Mouse (Mus musculus) 3134 (cell line): Measurements from ENCODE around the gene Tbc1d22a.

Source experiments
- DNase-seq: peaks from one replicate; pipeline ENCODE4 v3.0.0-alpha.2; 2011; ENCODE audit warnings: low spot score; ENCODE audit not compliant: insufficient read length; ENCODE audit errors: extremely low read depth

Tbc1d22a gene

DNA sequence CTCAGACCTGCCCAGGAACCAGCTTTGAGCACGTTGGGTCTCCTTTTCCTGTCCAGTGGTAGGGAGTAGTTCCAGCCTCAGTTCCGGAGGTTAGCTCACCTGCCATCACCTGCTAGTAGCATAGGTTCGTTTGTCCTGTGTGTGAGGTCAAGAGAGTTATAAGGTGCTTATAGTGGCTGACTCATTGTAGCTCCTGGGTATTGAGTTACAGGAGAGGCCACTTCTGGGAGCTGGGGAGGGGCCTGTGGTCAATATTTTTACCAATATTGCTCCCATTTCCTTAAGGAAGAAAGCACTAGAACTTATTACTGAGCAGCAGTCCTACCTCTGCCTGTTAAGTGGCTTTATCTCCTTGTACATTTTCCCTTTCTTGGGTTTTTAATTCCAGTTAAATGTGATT, 161.0 kb downstream of the Tbc1d22a start:
- DNase-seq, result no peak

DNA sequence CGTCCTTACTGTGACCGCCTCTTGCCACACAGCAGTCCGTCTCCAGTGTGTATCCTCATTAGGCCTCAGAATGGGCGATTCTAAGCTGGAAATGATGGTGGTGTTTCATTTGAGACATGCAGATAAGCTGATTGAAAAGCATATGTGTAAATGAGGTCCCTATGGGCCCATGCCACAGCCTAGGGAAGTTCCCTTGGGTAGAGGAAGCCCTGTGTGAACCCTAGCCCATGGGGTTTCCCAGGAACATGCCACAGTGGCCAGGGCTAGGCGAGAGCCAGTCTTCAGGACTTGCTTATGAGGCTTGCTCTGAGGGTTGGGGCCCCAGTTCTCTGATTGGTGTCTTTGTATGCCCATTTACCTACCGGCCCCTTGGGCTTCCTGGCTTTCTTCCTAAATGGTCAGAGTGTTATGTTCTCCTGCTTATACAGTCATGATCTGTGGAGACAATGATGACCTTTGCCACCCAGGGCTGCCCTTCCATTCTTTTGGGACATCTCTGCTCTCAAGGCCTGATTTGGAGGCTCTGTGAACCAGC, 161.7 kb downstream of the Tbc1d22a start:
- no peak for DNase-seq

DNA sequence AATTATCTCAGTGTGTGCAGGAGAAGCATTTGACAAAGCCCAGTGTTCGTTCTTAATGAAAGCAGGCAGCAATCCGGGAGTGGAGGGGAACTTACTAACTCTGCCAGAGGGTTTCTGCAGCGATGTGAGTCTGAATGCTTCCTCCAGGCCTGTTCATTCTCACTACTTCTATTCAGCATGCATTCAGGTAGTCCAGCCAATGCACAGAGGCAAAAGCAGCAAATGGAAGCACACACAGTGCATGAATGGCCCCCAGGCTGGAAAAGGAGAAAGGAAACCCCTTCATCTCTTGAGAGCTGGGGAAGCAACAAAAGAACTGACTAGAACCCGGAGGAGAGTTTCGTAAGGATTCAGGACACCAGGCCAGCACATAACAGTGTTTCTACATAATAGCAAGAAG, 169.0 kb downstream of the Tbc1d22a start:
- DNase-seq, result no peak

DNA sequence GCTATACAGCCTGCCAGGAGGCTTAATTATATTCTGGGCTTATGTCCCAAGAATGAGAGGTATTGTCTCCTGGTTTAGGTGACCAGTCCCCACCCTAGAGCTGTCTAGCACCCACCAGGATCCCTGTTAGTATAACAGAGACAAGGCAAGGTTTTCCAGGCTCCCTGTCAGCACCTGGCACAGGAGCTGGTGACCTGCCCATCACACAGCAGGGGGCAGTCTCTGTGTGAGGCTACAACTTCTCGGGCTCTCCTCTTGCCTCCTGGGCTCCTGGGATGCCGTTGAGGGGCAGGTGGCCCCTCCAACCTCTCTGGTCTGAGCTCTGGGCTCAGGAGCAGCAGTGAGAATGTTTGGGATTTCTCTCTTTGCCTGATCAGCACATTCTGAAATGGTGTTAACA, 171.2 kb downstream of the Tbc1d22a start:
- no peak for DNase-seq

DNA sequence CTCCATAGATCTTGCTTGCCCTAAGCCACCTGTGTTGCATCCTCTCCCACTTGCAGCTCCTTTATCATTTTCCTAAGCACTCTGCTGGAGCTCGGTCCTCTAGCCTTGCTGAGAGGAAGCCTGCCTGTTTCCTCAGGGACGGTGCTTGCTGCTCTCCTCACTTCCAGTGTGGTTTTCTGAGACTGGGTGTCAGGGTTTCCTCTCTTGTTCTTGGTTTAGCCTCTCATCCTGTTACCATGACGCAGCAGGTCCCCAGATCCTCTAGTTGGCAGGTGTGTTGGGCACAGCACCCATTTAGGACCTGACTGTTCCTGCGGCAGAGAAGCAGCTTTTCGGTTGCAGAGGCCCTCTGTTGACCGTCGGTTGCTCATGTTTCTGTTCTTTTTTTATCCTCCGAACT, 172.1 kb downstream of the Tbc1d22a start:
- no peak for DNase-seq

DNA sequence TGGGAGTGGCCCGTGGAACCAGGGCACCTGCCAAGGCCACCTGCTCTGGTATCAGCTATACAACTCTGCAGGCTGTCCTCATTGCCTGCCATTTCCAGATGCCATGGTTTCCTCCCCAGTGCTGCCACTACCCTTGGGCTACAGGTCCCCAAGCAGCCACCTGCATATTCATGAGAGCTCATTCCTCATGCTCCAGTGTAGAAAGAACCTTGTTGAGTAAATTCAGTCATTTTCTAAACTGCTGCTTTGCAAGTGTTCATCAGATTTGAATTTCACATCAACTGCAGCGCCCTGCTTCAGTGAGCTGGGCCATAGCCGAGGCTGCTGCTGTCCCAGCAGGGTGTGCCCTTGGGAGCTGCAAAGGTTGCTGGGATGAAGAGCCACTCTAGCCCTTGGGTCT, 174.3 kb downstream of the Tbc1d22a start:
- DNase-seq, result no peak

DNA sequence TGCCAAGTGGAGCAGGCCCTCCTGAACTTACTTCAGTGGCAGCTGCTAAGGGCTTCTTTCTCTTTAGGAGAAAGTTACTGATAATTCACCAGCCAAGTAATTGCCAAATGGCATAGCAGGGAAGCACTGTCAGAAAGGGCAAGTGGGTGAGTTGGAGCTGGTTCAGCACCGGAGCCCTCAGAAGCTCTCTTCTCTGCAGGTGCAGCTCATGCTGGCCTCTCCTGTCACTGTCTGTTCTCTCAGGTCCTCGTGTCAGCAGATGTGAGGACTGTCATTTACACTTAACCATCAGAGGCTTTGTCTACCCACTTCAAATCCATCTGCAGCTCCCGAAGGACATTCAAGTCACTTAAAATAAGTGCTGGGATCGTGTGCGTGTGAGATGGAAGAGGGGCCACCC, 190.6 kb downstream of the Tbc1d22a start:
- no peak for DNase-seq

DNA sequence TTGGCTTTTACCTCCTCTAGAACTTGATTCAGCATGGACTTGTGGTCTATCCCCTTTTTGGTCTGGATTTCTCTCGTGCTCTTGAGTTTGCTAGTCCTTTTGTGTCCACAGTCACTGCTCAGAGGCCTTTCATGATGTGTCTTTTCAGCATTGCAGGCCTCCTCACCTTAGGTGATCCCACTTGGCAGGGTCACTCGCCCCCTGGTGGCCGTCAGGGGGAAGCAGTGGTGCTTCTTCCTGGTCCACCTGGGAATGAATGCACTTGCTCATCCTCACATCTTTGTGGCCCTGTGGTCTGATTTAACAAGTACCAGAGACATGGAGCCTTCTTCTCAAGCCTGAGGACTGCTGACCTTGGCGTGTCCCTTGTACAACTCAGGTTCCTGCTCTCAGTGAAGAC, 191.3 kb downstream of the Tbc1d22a start:
- DNase-seq, result peak; percentile 19

DNA sequence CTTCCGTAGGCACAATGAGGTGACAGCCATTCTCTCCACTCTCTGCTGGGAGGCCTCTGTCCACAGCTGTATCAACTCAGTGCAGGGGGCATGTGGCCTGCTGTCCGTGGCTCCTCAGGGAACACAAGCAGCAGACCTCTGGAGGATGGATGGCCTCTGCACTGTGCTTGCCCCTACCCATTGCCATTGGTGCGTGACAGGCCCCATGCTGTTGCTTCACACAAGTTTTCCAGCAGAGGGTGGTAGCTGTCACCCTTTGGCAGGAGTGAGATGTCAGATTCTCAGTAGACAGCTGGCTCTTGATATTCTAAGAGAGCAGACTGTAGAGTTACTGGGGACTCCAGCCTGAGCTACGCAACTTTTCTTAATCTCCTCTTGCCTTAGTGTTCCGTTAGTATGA, 195.1 kb downstream of the Tbc1d22a start:
- DNase-seq, result no peak

DNA sequence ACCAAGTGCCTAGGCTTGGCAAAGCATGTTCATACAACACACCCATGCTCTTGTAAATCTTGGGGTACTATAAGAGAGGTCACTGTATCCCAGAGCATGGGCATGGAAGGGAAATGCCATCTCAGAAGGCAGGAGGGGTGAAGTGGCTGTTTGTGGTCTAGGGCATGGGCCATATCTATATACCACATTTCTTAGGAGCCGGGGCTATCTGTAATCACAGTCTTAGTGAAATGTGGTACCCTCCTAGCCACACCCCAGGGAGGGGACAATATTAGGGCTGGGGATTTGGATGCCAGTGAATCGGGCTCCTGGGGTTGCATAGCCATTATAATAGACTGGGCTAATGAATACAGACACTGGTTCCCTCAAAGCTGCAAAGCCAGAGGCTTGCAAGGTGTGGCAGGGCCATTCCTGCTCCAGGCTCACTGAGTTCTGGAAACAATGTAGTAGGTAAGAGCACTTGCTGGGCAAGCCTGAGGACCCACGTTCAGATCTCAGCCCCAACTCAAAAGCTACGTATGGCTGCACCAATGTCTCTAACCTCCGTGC, 197.3 kb downstream of the Tbc1d22a start:
- DNase-seq, result no peak

DNA sequence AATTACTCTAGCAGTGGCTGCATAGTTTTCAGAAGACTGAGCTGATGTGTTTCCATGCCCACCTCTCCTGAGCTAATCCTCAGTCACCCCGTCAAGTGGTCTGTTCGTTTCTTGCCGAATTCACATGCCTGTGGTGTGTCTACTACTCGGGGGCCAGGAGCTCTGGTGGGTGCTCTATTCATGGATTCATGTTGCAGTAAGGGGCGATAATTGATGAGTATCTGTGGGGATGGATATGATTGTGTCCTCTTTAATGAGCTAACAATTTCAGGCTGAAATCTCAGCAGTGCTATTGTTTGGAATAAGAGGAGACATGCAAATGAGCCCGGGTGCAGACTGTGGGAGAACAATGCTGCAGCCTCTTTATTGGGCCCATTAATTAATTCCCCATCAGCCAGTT, 201.7 kb downstream of the Tbc1d22a start:
- DNase-seq, result no peak

DNA sequence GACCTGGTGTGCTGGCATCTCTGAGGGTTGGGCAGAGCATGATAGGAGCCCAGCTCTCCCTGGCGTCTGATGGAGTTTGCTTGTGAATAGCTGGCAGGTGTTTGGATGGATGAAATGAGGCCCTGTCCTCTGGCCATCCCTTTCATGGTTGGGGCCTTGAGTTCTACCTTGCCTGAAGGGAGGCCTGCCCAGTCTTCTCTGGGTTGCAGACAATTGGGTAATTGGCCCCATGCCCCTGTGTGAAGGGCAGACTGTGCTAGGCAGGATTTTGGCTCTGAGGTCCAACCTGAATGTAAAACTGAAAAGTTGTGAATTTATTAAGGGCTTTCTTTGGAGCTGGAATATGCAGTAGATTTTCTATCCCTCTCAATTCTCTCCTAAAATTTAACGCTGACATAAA, 204.2 kb downstream of the Tbc1d22a start:
- no peak for DNase-seq

DNA sequence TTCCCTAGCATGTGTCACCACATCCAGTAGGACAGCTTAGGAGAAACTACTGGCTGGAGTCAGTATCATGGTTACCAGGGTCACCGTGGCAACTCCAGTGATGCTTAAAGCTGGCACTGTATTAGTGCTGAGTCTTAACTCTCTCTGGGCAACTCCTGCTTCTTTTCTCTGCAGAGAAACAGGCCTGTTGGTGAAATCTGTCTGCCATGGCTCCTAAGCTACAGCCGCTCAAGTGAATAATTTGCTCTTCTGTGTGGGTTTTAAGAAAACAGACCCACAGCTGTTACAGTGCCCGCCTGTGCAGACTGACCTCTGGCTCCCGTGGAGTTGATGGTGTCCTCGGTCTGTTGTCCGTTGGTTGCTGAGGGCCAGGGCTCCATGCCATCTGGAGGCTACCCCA, 205.4 kb downstream of the Tbc1d22a start:
- no peak for DNase-seq

DNA sequence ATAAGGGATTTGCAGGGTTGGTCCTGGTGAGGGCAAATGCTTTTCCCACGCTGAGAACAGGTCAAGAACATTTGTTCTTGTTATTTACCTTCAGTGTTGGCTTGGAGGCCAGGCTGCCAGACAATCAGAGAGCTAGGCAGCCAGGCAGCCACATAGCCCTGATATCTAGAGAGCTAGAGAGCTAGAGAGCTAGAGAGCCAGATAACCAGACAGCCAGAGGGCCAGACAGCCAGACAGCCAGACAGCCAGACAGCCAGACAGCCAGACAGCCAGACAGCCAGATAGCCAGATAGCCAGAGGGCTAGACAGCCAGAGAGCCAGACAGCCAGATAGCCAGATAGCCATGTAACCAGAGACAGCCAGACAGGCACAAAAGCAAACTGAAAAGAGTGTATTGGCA, 208.6 kb downstream of the Tbc1d22a start:
- DNase-seq, result no peak

DNA sequence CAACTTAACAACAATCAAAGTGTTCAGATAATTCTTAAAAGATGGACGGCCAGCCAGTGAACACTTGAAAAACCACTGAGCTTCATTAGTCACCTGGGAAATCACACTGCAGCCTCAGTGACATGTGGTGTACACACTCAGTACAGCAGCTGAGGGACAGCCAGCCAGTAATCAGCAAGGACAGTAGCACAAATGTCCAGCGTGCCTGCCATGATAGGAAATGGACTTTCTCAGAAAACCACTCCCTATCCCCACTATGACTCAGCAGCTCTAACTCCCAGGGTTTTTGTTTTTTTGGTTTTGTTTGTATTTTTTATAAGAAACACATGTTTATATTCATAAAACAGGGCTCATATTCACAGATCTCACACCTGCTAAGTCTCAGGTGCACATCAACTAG, 209.6 kb downstream of the Tbc1d22a start:
- no peak for DNase-seq

DNA sequence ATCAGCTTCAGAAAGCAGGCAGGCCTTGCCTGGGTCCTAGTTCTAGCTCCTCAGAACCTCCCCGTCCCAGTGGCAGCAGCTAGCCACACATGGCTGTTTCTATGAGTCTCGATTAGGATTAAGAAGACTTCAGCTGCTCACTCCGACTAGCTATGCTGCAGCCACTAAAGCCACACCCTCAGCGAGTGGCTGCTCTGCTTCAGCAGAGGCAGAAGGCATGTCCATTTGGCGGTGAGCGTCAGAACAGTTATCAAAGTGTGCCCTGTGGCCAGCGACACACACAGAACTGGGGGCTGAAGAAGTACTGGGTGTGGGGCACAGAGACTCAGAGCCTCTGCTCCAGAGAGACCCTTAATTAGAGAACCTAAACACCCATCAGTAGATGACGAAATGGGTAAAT, 210.7 kb downstream of the Tbc1d22a start:
- no peak for DNase-seq

DNA sequence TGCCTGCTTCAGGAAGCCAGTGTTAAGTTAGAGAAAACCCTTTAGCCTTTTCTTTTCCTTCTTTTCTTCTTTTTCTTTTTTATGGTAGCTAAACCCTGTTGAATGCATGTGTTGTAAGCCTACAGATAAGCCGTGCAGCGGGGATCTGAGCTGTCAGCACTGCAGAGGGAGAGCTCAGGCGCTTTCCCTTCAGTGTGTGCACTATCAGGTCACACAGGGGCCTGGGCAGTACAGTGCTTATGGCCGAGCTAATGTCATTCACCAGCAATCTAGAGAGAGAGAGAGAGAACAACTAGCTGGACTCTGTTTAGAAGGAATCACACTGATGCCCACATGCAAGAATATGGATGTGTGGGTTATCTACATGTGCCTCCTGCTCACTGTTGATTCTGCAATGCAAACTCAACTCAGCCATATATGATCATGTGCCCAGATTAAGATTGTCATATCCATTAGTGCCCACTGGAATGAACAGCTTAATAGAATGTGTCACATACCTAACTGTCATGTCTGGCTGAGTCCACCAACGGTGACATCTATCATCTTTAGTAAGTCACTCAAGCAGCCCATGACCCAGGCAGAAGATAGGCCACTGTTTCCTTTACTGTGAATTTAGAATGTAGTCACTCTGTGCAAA, 212.2 kb downstream of the Tbc1d22a start:
- no peak for DNase-seq

DNA sequence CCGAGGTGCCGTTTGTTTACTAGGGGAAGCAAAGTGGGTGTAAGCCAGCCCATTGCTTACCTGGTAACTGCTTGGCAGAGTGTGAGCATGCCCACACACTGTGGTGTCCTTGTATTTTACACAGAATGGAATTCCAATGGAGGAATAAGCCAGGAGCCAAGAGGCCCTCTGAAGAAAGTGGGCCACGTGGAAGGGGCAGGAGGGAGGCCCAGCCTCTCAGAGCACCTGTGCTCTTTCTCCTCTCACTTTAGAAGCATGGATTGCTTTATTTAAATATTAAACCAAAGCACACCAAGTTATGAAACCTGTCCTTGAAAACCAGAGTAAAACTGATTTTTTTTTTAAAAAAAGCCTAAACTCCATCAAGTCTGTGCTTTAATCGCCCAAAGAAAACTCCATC, 213.2 kb downstream of the Tbc1d22a start:
- DNase-seq, result no peak

DNA sequence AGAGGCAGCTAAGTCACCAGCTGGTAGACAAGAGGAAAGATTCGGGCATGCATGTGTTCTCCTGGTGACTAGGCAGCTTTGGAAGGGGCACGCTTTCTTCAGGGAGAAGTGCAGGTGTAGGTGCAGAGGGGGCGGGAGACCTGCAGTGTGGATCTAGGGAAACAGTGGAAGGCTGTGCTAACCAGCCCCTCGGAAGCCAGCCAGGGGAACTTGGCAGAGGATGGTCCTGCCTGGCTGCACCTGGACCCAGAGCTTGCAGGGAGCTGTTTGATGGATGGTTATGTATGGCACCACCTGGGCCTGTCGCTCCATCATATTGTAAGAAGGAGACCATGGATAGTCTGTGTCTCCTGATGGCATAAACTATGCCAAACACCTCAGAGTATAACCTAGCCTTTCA, 214.2 kb downstream of the Tbc1d22a start:
- DNase-seq, result no peak

DNA sequence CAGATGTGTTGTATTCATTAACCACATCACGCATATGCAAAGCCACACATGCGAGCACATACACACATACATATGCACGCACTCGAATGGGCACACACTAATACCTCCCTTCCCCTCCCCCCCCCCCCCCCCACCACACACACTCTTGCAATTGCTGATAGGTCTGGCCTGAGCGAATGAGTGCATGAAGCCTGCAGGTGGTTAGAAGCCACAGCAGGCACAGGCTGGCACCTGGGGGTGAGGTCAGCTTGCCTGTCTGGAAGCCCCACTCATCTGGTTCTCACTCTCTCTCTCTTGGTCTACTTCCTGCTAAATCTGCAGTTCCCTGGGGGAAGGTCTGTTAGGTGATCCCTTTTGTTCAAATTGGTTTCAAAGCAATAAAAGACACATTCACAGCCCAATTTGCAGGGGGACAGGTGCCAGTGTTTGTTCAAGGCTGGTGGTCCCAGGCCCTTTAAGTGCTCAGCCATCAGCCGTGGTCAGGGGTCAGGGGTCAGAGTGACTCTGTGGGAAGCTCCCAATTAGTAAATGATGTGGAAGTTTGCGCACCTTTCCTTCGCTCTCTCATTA, 215.6 kb downstream of the Tbc1d22a start:
- no peak for DNase-seq

DNA sequence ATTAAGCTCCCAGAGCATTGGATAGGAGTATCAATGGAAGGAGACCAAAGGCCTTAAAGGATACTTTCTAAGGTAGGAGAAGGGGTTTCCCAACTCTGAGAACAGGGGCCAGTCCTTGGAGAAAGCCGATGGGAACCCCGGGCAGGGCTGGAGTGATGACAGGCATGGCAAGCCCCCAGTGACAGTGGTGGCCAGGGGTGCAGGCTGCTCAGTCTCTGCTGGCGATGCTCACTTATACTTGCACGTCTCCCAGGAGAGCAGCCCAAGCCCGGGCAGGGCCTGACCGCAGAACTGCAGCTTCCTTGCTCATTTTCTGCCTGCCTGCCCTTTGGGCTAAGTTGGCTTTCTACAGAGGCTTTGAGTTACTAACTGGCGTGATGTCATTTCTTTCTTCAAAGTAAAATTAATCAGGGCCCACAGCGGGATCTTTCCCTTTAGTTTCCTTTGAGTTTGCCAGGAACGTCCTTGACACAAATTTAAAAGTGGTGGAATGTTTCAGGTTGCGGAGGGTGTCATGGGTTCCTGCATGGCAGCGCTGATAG, 217.4 kb downstream of the Tbc1d22a start:
- DNase-seq, result no peak

DNA sequence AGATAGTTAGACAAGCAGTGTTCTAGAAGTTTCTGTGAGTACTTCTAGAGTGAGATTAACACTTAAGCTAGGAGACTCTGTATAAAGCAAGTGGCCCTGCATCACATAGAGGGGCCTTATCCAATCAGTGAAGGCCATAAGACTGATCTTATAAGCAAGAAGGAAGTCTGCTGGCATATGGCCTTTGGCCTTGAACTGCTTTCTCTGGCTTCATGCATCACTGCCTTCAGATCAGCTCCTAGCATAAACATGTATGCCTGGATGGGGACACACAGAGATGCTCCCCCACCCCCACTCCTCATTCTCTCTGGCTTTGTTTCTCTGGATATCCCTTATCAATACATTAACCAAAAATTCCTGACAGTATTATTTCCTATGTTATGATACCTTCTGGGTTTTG, 218.5 kb downstream of the Tbc1d22a start:
- DNase-seq, result no peak
